Mouse (Mus musculus) cortical plate, adult 2 months (tissue): ENCODE data around the gene Dusp15.

Experiments used
- CTCF ChIP-seq: fragments of 200-500 bp; IDR thresholded peaks from 2 replicates; pipeline ENCODE4 v1.5.1; 2011; ENCODE audit warnings: mild to moderate bottlenecking, control low read depth, low read length; ENCODE audit not compliant: insufficient read depth; ENCODE audit errors: extremely low read depth
- POLR2A ChIP-seq: fragments of 200-500 bp; IDR thresholded peaks from 2 replicates; pipeline ENCODE4 v1.6.1; 2011; ENCODE audit warnings: mild to moderate bottlenecking, low read length, control low read depth; ENCODE audit not compliant: insufficient read depth; ENCODE audit errors: extremely low read depth

GRCm38 (mm10) chr2:152913471-152913870 lies 38.0 kb downstream of the Dusp15 start:
- TF ChIP-seq CTCF (no peak), POLR2A (no peak)
